Mouse (Mus musculus) erythroblast, adult 5-6 weeks (primary cell): ENCODE measurements around the gene Dgkg. TPM values are rescaled to one million over a fixed set of nuclear protein-coding genes. Genes with fewer than 3 reads are reported as not detected.

Experiments
- ATAC-seq: replicated peaks from 2 replicates; pipeline ENCODE4 v1.8.0; 2016; ENCODE audit warnings: moderate number of reproducible peaks, mild to moderate bottlenecking, moderate TSS enrichment, inconsistent platforms; ENCODE audit not compliant: poor library complexity, low FRiP score, severe bottlenecking
- total RNA-seq, 2 experiments: library from RNA; stranded (forward) in 1 of 2; stranded (reverse) in 1 of 2; fragments of 150-400 nt in 1 of 2; fragments of 200-764, 138-1000 nt in 1 of 2; gene quantifications; 2 replicates each; pipeline versions ENCODE4 v1.2.3 to v1.2.4; 2015 to 2017; ENCODE audit warnings: low replicate concordance in 2 of 2

The Dgkg gene
- total RNA-seq, 2 experiments from 2014 or later = 7.7 to 10.0 TPM

DNA sequence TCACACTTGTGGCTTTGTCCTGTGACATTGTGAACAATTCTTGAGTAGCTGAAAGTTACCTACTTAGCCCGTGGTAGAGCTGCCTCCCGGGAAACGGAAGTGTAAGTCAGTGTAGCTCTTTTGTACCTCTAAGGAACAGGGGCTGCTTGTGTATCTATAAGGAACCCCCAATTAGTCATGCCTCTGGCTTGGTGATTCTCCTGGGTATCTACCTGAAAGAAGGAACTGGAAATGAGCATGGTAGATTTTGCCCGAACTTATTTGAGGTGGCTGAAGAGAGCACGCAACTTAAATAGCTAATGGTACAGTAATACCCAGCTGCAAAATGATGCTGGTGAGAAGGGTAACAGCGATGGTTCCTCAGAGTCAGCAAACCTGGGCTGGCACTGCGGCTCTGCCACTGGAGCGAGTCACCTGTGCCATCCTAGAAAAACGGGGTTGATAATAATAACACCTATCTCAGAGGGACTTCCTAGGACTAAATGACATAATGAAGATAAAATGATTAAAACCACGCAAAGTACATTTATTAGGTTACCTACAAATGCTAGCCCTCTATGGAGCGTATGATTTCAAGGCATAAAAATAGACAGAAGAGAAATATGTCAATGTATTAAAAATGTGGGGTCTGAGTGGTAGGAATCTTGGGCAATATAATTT lies 3.1 kb downstream of the Dgkg start:
- ATAC-seq = no peak

DNA sequence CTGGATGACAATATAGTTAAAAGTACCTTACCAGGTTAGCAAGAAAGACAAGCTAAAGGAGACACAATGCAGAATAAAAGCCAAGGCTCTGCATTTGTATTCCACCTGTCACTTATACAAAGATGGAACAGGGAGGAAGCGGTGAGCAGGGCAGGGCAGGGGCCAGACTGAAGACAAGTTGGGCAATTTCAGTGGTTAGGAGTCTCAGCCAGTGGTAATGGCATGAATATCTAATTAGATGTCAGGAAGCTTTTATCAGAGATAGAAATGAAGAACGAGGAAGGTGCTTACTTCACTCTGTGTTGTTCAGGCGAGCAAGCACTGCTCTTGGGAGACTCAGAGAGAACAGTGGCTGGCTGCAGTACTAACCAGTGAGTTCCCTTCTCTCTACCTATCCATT lies 5.8 kb downstream of the Dgkg start:
- no peak for ATAC-seq

DNA sequence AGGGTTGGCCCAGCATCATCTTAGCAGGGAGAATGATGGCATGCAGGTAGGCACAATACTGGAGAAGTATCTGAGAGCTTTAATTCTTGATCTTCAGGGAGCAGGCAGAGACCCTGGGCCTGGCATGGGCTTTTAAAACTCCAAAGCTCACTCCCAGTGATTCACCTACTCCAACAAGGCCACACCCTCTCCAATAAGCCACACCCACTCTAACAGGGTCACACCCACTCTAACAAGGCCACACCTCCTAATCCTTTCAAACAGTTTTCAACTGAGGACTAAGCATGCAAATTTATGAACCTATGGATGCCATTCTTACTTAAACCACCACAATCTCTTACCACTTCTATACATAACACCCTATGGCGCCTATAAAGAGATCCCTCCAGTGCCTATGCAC lies 11.8 kb downstream of the Dgkg start:
- no peak for ATAC-seq

DNA sequence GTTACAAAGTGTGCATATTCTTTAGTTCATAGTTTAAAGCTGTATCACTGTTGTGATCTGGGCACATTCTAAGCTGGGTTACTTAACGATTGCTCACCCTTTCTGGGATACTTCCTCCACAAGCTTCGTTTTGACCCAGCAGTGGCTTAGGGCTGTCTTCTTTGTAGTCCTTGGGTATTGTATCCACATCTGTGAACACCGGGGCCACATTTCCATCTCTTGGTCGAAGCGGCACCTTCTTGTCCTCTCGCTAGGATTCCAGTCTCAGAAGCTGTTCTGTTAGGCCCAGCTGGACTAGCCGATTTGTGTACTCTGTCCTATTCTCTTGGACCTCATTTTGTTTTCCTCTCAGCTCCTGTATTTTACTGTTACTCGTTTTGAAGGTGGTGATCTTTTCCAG lies 13.6 kb downstream of the Dgkg start:
- ATAC-seq = no peak

DNA sequence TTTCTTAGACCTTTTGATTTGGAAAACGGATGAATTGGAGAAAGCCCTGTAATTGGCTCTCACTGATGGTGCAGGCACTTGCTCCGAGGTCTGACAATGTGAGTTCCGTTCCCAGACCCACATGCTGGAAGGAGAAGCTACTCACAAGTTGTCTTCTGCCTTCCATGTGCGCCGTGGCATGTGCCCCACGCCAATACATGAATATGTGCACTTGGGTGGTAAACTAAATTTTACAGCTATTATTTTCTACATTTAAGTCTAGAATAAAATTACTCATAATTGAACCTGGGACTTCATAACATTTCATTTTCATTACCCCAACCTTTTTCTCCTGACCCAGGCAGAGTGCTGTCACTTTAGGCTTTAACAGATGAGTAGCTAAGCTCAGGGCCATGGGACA lies 14.1 kb downstream of the Dgkg start:
- ATAC-seq = no peak

DNA sequence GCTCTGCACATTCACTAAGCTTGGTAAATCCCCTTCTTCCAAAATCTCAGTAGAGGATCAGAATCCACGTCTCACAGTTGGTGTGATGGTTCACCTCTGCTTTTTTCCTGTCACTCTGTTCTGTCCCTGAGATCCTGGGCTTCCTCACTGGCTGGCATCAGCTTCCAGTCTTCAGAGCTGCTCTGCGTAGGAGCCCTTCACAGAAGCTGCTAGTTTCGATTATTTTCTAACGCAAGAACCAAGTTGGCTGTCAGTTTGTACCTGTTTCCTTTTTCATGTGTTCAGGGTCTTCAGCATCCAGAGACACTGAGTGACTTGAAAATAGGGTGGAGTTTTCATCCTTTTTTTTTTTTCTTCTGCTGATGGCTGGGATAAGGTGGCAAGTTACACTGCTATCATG lies 15.0 kb downstream of the Dgkg start:
- ATAC-seq = no peak

DNA sequence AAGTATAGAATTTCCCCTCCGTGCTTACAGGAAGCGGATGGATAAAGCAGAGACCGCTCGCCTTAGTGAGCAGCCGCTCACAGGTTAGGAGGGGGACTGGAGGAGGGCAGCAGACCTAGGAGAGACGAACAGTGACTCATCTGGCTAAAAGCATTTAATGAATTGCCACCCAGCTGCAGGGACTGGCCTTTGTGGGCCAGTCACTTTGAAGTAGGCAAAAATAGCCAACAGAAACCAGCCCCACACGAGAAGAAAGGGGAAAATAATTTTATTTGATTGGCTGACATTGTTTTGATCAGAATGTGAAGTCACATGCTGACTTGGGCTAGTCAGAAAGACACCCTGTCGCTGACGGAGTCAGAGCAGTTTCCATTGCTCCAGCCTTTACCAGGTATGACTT lies 15.4 kb downstream of the Dgkg start:
- ATAC-seq = no peak

DNA sequence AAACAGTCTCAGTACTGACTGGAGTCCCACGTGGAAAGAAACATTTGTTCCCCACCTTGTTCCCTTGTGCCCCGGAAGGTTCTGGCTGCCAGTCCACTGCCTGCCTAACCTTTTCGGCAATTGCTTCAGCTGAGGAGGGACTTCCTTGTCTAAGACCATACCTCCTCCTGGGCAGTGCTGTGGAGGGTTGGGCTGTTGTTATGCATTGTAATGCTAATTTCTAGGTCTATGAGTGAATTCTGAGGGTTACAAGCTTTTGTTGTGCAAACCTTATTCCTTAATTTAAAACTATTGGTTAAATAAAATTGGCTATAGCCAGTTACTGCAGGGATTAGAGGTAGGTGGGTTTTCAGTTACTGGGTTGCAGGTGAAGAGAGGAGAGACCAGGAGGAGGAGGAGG lies 19.7 kb downstream of the Dgkg start:
- ATAC-seq = no peak

DNA sequence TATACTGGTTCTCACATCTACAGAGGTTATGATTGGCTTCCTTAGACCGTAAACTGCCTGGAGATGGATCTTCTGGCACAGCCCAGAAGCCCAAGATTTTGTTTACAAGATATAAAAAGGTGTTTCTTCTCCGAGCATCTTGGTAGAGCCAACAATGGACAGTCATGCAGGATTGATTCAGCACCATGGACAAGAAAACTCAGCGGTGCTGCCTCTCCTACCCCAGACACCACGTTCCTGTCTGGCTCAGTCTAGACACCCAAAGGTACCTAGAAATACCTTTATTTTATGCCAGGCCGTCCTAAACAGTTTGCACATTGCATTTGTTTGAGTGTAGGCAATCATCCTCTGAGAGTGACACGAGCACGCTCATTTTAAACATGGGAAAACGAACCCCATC lies 21.3 kb downstream of the Dgkg start:
- ATAC-seq = no peak

DNA sequence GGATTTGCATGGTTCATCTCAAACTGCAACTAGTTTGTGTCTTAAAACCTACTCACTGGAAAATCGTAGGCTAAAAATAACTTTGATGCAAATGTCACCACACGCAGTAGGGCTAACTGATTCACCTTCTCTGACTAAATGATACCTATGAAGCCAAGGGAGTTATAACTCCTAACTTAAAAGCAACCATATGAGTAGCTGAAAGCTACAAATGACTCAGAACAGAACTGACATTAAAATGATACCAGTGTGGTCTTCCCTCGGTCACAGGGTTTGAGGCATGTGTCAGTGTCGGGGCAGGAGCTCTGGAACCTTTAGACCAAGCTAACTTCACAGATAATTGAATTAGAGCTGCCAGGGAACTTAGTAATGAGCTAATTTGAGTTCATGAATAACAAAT lies 24.0 kb downstream of the Dgkg start:
- no peak for ATAC-seq

DNA sequence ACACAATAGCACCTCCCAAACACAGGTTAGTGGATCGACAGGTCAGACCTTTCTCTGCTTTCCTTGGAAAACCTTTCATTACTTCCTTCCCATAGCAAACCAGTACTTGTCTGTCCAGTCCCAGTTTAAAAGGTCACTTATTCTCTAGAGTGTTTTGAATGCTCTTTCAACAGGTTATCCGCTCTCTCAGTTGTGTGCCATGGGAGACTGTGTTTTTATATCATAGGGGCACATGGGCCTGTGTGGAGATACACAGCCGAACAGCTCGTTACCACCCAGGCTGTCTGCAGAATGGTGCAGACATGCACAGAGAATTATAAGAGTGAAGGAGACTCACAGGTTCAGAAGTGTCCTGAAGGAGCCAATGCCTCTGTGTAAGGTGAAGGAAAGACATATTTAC lies 26.7 kb downstream of the Dgkg start:
- no peak for ATAC-seq

DNA sequence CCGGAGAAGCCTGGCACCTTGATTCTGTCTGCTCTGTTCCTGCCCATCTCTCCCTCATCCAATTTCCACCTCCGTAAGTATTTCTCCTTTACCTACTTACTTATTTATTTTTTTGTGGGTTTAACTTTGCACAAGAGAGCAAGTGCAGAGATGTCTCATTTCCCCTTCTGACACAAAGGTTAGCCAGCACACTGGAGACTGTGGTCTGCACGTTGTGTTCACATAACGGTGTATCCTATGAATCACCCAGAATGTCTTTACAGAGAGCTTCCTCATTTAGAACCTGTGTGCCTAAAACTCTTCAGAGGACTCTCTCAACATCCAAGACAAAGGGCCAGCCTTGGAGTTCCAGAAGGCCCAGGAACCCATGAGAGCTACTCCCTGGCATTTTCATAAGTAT lies 27.1 kb downstream of the Dgkg start:
- ATAC-seq = no peak

DNA sequence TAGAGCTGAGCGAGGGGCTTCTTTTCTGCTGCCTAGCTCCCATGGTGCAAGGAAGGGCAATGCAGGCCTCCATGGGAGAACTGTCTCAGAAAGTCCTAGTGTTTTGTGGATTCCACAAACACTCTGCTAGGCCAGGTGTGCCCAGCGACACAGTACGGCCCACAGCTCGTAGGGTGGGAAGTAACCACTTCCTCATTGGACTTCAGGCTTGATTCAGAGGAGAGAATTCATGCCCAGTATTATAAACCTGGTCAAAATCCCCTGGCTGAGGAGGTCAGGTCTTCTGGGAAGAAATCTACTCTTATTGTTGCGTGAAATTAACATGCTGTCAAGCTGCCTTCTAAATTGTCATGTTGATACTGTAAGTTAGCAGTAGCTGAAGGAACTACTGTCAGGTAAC lies 31.0 kb downstream of the Dgkg start:
- ATAC-seq = no peak

DNA sequence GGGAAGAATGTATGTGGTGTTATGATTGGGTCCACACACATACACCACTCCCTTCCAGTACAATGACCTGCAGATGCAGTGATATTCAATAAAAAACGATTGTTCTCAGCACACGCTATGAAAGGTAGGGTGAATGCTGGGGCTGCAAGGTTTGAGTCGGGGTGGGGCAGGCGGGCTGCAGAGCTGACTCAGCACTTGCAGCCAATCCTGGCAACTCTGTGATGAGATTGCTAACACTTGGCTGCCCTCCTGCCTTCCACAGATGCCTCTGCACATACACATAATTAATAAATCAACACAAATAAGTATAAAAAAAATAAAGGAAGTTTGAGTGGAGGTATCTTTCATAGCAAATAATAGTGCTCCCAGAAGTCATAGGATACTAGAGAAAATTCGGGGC lies 31.6 kb downstream of the Dgkg start:
- ATAC-seq = no peak

DNA sequence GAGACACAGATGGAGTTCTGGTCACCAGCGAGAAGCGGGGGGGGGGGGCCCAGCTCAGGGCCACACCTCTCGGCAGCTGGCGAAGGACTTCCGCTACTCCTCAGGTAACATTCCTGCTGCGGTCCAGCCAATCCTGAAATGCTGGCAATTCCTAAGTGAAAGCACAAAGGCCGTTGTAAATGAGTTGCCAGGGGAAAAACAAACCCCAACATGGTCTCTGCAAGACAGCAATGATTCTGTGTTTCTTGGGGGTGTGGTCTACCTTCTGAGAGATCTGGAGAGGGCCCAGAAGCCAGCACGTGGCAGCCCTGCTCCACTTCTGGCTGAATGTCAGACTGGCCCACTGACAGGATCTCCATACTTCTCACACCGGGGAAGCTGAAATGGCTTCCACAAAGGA lies 34.7 kb downstream of the Dgkg start:
- no peak for ATAC-seq

DNA sequence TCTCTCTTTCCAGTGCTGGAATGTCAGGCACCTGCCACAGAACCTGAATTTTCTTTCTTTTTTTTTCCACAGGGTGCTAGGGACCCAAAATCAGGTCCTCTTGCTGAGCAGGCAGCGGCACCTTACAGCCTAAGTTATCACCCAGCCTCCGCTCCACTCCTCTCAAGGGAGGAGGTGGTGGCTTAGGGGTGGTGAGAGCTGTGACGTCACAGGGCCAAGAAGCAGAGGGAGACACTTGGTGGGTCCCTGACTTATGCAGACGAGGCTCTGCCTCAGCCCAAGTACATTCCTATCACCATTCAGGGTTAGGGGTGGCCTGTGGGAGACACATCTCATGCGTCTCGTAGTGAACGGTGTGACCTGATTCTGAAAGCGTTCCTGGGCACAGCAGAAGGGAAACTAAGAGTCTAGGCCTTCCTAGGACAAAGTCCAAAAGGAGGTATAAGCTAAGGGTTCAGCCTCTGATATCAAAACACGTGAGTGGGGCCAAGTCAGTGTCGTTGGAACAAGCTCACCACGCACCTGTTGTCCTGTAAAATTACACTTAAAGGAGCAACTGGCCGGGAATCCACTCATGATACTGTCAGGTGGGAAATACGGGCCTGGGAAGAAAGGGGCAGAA lies 35.6 kb downstream of the Dgkg start:
- no peak for ATAC-seq

DNA sequence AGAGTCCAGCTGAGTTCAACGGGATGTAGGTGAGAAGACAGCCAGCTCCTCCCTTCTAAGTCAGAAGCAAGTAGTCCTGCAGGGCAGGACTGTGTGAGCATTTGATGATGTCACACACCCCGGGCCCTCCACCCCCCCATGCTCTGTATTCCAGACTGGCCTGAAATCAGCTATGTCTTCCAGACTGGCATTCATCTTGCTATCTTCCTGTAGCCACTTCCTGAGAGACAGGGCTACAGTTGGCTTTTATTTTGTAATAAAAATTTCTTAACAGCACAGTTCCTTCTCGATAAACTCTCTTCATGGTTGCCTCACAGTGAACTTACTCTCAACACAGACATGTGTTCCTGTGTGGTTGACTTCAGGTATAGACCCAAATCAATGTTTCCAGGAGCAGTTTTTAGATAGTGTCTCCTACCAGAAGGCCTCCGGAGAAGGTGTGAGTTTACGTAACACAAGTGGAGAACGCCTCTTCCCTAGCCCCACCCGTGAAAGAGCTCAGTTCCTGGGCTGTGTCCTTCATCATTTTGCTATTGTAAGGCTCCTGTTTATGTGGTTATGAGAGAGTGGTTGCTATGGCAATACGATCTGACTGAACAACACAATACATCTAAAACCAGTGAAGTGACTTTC lies 38.5 kb downstream of the Dgkg start:
- no peak for ATAC-seq

DNA sequence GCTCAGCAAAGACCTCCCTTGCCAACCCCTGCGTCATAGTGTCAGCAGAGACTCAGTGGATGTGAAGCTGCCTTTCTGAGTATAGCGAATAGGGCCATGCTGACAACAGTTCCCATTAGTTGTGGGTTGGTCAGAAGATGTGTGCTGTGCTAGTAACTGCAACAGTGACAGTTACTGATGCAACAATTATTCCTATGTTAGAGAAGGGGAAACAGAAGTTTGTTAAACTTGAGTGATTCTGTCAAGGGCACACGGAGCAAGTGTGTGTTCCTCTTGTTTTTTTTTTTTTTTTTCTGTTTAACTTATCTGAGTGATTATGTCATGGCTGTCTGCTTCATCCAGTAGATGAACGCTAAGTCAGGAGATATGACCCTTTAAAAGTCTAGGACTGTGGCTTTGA lies 41.2 kb downstream of the Dgkg start:
- no peak for ATAC-seq

DNA sequence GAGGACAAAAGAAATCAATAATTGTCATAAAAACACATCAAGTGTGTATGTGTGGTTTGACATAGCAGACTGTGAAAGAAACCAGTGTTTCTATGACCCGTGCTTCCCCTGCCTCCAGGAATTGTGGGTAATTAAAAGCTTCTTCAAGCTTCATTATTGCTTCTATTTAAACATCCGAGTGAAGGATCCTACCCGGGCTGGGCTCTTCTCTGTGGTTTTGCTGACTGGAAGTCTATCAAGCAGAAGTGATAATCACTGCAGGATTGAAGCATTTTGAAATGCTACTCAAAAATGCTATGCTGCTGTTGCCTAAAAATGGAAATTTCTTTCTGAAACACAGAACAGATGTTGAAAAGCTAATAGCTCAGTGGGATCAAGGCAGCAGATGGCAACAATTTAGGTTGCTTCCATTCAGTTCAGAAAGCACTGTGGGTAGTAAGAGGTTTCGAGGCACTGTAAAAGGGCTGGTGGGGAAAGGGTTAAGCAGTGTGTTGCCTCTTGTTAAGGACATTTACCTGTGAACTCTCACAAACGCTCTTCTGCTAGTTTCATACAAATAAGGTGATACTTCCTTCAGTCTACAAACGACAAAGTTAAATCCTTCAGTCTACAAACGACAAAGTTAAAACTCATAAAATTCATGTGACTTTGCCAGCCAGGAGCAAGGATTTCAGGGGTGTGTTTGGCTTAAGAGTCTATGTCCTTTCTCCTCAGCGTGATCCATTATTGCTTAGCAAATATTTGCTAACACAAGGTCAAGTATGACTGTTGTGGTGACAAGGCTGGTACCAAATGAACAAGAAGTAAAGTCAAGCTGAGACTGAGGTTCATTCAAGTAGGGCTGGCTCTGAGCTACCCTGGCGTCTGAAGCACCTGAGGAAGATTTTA lies 43.6 kb downstream of the Dgkg start:
- ATAC-seq = no peak

DNA sequence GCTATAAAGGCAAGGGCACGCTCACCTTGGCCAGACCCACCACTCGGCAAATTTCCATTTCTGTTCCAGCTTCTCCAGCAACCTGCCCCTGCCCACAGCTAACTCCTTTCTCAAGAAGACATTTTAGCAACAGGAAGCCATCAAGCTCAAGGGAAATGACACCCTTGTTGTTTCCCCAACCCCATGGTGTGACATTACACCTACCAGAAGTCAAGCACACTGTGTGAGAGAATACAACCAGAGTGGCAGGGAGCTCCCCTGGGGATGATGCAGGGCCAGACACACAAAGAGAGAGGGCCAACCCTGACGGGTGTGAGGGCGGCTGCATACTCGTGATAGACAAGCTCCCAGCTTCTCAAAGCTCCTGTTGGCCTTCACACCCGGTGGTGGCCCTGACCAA lies 49.0 kb downstream of the Dgkg start:
- ATAC-seq = no peak

DNA sequence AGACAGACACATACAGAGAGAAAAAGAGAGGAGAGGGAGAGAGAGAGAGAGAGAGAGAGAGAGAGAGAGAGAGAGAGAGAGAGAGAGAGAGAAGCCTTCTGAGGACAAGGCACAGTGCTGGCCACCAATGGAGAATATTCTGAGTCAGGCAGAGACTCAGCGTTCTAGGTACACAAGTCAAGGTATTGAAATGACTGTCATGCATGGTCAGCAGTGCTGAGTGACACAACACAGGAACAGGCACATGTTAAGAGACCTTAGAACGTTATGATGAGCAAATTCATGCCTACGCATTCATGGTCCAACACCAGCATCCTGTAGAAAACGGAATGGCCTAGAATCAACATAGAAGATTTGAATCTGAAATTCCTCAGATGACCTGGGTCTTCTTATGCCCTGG lies 50.0 kb downstream of the Dgkg start:
- no peak for ATAC-seq
